Mouse (Mus musculus) CD4-positive helper T cell, adult 2 months (primary cell): Measurements from ENCODE around the gene Hmg20b.
A peak's percentile ranks its signal among the peaks of the same experiment; 100 is the strongest.

Experiments used
- DNase-seq: peaks from one replicate; pipeline ENCODE4 v3.0.0-alpha.2; 2012; ENCODE audit warnings: low read depth, missing footprints, low spot score

Hmg20b gene

DNA sequence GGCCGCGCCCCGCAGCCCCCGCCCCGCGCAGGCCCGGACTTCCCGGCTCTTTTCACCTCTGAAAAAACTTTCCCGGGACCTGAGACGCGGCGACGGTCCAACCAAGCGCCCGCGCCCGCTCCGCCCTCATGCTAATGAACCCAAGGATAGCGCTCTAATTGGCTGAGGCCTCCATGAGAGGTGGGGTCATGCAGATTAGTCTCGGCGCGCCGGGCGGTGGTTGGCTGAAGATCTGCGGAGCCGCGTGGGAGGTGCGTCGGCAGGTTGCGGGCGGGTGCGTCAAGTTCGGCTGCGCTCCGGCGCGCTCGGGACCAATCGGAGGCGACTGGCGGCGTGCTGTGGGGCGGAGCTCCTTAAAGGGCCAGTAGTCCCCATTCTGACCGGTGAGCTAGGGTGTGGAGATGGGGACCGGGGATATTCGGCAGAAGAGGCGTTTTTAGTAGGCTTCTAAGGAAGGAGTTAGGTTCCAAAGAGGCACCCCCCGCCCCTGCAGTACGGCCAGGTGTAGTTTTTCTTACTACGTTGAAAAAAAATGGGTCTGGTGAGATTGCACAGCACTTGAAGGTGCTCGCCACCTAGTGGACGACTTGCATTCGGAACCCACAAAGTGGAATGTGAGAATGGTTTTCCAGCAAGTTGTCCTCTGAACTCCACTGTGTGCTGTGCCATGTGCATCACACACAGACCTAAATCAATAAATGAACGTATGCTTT, at the start of gene Hmg20b:
Gene Hmg20b, minus strand, starts transcription at position 130 of the 713 bp plus-strand sequence.
- peak; percentile 99 for DNase-seq

DNA sequence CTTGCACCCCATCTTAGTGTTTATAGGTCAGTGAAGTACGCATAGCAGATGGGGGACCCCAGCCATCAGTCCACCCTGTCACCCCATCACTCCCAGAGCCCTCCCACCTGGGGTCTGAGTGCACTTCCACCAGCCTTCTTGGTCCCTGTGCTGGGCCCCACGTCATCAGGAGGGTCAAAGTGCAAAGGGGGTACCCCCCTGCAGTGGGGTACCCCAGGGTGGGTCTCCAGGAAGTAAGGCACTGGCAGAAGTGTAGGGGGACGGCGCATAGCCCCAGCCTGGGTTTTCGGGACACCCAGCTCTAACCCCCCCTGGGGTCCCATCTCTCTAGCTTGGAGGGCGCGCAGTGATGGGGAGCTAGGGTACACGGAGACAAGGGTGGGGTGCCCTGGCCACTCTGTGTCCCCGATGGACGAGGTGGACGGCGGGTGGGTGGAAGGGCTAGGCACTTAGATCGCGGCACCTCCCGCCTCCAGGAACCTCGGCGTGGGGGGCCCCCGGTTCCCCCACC, 49.6 kb upstream of the Hmg20b start:
- no peak for DNase-seq

DNA sequence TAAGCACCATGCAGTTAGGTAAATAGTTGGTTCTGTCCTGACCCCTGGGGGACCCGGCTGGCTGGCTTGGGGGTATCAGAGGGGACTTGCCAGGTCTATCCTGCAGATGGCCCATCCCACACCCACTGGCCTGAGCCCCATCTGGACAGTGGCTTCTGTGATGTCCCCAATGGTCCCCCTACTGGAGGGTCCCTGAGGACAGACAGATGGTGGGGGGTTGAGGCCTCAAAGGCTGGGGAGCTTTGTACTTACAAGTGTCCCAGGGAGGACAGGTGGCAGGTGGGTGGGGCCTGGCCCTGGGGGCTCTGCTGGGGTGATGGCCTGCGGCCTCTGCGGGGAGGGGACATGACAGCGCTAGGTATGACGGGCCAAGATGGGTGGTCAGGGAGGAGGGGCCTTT, 49.0 kb upstream of the Hmg20b start:
- DNase-seq = no peak

DNA sequence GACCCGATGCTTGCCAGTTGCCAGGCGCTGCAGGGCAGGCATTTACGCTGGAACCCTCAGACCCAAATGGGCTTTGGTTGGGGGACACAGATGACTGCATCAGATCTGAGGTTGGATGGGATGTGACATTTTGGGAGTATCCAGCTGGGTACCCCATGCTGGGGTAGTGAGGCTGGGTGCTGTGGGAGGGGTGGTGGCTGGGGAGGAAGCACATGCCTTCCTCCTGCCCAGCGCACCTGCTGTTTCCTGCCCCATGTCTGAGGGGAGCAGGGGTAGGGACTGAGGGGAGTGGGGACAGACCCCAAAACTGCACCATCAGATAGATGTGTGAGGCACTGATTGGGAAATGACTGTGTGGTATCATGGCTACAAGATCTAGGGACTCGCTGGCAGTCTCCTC, 46.5 kb upstream of the Hmg20b start:
- DNase-seq = no peak

DNA sequence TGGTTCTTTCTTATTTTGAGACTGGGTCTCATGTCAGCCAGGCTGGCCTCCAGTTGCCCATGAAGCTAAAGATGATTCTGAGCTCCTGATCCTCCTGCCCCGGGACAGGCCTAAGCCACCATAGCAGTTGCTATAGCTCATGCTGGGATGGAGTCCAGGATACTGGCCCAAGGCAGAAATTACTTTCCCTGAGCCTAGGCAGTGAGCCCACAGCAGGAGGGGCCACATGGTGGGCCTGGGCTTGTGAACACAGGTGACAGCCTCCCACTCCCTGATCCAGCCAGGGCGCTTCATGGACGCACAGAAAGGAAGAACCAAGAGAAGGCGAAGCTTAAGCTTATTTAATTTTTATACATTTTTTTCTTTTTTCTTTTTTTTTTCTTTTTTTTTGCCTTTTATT, 45.6 kb upstream of the Hmg20b start:
- DNase-seq = no peak

DNA sequence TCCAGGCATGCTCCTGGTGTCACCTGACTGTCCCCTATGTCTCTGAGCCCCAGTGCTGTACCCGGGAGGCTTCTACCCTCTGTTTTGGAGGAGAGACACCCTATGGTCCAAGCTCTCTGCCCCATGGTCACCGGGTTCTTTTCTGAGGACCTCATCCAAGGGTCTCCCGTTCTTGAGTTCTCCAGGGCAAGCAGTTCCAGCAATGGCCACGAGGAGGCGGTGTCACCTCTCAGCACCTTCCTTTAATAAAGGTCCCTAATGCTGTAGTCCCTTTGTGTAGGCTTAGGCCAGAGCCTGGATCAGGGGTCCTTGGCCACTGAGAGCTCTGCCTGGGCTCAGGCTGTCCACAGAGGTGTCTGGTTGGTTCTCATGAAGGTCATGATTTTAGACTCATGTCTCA, 44.8 kb upstream of the Hmg20b start:
- DNase-seq = peak; percentile 71

DNA sequence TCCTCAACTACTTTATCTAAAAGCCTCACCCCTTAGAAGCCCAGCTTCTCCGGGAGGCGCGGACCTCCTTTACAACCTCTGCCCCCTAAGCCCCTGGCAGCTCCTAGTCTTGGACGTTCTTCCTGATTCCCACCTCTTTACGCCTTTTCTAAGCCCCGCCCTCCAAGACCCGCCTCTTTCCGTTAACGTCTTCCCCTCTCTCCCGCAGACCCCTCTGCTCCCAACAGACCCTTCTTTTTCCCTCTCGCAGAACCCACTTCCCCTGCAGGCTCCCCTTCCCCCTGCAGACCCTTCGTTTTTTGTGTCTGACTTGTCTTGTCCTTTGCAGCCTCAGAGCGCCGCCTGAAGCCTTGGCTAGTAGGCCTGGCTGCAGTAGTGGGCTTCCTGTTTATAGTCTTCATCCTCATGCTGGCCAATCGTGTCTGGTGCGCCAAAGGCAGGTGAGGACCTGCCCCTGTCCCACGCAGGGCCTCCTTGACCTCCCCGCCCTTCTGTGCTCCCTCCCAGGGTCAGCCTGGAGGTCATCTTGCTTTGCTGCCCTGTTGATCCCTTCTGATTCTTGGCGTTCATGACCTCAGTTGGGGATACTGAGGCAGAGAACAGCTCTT, 43.3 kb upstream of the Hmg20b start:
- peak; percentile 35 for DNase-seq

DNA sequence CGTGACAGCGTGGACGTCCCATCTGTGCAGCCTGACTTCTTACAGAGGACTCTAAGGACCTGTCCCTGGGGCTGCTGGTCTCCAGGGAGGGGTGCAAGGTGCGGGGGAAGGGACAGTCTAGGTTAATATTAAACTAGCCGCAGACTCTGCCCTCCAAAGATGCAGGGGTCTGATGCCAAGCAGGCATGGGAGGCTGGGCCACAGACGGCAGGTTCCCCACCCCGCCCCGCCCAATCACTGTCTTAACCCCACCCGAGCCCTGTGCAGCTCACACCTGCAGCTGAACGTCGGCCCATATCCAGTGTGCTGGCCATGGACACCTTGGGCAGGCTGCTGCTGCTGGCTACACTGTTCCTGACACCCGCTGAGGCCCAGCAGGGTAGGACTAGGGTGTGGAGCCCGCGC, 42.5 kb upstream of the Hmg20b start, which contains the start of gene Smim24:
Gene Smim24, plus strand, starts transcription at position 271 of the 405 bp plus-strand sequence.
- no peak for DNase-seq

DNA sequence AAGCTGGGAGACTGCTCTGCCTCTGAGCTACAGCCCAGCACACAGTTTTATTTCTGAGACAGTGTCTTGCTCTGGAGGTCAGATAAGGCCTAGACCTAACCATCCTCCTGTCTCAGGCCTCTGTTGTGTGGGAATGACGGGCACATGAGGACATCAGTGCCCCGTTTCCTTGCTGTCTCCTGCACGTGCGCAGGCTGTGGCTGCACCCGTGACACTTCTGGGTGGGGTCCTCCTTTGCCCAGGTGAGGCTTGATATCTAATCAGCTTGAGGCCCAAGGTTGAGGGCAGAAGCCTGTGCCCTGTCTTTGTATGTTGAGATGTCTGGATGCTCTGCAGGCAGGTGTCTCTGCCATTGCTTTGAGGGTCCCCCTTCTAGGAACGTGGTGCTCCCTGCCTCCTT, 42.0 kb upstream of the Hmg20b start:
- DNase-seq = no peak

DNA sequence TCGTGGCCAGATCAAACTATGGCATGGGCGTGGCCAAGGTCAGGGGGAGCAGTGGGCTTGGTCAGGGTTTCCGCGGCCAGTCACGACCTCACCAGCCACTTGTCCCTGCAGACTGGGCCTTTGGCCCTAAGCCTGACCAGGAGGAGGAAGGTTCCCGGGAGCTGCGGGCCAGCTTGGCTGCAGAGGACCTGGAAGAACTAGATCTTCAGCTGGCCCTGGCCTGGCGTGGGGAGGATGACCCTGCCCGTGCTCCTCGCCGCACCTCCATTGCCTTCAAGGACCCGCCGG, 40.3 kb upstream of the Hmg20b start:
- DNase-seq = no peak

DNA sequence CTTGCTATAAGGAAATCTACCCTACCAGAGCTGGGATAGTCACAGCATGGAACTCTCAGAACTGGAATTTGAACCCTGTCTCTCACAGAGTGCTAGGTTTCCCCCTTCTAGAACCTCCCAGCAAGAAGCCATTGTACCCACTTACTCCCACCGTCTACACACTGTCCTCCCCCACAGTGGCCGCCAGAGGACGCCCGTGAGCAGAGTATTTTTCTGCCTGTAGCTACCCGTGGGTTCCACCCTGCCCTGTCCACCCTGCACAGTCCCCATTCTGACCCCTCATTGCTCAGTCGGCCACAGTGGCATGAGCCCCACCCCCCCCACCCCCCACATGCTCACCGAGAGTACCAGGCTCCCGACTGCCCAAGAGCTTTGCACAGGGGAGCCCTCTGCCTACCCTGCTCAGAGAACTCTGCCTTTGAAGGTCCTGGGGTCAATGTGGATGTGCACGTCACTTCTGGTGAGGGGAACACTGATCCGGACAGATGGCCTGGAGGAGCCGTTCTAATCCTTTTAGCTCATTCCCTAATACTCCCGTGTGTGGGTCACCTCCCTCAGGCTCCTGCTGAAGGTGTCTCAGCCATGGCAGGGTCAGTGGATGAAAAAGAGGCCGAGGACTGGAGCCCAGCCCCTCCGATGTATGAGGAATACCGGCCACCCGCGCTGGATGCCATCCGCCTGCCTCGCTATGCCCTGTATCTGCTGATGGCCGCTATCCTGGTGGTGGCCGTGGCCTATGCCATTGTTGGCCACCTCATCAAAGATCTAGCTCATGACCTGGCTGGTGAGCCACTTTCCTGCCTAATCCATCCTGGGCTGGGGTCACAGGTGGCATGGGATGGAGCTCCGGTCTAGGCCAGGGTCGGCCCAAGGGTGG, 39.8 kb upstream of the Hmg20b start:
- DNase-seq = peak; percentile 66

DNA sequence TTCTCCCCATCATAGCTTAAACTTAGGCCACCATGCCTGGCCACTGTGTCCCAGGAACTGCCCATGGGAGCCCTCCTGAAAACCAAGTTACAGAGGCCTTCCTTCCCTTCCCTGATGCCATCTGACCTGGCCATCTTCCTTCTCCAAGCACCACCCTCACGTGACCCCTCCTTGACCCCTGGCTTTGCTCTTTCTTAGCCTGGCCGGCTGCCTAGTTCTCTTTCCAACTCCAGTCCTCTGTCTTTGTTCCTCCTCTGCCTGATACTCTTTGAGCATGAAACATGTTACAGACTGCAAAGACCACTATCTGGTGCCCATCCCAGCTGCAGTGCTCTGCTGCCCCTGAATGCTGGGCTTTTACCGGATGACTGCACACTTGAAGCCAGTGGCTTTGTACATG, 39.1 kb upstream of the Hmg20b start:
- DNase-seq = no peak

DNA sequence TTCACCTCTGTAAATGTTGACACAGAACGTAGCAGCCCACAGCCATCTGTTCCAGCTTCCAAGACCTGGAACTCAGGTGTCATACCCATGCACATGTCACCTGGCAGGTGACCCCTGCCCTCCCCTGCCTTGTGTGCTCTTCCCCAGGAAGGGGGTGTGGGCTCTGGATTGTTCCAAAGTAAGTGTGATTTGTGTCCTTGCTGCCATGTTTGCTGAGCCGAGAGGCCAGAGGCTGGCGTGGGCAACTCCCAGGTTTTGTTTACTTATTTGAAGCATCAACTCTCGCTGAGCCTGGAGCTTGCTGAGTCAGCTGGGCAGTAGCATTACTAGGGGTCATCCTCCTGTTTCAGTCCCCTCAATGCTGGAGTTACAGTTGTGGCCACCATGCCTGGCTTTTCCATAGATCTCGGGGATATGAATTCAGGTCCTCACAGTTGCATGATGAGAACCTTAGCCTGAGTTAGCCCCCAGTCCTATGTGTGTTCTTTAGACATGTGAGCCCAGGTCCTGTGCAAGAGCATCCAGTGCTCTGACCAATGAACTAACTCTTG, 38.3 kb upstream of the Hmg20b start, which contains the start of gene Gm48552:
Gene Gm48552, plus strand, starts transcription at position 501 of the 551 bp plus-strand sequence.
- no peak for DNase-seq

DNA sequence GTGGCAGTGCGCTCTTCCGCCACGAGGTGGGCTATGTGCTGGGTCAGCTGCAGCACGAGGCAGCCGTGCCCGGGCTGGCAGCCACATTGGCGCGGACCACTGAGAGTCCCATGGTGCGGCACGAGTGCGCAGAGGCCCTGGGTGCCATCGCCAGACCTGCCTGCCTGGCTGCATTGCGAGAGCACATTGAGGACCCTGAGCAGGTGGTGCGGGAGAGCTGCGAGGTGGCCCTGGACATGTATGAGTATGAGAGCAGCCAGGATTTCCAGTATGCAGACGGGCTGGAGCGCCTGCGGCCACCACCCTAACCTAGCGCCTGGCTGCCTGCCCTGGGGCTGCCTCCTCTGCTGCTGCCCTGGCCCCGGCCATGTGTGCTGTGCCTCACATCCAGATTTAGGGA, 37.4 kb upstream of the Hmg20b start:
- DNase-seq = no peak

DNA sequence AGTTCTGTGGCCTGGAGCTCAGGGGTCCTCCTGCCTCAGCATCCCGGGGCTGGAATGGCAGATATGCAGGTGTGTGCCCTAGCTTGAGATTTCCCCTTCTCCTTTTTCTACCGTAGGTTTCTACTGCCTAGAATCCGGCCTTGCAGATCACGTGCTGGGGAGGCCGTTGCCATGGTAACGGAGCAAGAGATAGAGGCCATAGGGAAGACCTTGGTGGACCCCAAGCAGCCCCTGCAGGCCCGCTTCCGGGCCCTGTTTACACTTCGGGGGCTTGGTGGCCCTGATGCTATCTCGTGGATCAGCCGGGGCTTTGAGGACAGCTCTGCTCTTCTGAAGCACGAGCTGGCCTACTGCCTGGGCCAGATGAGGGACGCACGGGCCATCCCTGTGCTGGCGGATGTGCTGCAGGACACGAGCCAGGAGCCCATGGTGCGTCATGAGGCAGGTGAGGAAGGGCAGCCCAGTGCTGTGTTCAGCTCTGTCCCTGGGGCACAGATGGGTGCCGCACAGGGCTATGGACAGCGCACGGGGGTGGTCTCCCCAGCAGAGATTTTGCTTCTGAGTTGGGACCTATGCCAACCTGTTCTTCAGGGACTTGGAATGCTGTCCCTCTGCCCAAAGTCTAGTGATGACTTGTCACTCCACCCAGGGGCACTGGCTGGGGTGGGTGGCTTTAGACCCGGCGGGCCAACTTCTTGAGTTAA, 35.5 kb upstream of the Hmg20b start:
- no peak for DNase-seq

DNA sequence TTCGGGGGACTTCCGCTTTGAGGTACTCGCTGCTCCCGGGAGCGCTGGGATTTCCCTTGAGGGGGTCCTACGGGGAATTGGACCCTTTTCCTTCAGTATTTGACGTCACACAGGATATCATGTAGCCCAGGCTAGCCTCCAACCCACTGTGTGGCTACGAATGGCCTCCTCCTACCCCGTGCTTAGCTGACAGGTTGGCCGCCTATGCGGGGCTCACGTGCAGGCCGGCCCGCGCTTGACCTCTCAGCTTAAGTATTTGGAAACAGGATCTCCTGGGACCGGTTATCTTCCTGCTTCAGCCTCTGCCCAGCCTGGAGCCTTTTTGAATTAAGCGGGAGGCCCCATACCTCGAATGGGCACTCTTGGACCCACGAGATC, 34.3 kb upstream of the Hmg20b start:
- DNase-seq = no peak

DNA sequence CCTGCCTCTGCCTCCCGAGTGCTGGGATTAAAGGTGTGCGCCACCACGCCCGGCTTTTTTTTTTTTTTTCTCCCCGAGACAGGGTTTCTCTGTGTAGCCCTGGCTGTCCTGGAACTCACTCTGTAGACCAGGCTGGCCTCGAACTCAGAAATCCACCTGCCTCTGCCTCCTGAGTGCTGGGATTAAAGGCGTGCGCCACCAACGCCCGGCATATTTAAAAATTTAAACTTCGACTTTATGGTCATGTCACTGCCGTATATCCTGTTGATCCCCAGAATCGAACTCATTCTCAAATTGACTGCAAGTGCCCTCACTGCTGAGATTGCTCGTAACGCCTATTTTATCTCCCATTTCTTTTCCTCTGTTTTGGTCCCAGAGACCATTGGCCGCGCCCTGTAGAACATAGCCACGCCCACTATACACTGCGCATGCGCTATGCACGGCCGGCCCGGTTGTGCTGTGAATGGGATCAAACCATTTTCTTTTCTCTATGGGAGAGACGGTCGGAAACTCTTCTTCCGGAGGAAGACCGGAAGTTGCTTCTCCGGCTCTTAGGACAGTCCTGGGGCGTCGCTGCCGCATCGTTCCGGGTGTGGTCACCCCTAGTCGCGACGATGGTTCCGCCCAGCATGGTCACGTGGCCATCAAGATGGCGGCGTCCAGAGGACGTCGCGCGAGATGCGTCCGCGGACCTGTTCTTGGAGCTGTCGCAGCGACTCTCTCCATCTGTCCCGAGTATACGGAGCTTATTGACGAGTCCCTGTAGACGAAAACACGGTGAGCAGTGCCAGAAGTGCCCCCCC, 33.7 kb upstream of the Hmg20b start, which contains the start of the genes Dohh and Gm48551:
Gene Dohh, plus strand, starts transcription at position 627 of the 803 bp plus-strand sequence.
Gene Gm48551, plus strand, starts transcription at position 665 of the 803 bp plus-strand sequence.
- peak; percentile 99 for DNase-seq

DNA sequence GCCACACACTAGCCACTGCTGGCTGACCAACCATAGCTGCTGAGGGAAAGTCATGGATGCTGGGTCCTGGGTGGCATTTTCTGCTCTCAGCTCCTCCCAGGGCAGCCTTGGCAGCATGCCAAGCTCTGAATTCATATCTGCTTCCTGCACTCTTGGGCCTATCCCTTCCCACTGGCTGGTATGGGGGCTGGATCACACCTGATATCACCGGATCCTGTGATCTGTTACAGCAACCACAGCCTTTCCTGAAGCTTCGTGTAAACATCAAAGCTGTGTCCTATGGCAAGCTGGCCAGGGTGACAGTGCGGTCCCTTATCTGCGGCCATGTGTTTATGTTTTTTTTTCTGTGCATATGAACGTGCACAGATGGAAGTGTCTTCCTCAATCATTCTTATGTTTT, 31.8 kb upstream of the Hmg20b start:
- DNase-seq = peak; percentile 80

DNA sequence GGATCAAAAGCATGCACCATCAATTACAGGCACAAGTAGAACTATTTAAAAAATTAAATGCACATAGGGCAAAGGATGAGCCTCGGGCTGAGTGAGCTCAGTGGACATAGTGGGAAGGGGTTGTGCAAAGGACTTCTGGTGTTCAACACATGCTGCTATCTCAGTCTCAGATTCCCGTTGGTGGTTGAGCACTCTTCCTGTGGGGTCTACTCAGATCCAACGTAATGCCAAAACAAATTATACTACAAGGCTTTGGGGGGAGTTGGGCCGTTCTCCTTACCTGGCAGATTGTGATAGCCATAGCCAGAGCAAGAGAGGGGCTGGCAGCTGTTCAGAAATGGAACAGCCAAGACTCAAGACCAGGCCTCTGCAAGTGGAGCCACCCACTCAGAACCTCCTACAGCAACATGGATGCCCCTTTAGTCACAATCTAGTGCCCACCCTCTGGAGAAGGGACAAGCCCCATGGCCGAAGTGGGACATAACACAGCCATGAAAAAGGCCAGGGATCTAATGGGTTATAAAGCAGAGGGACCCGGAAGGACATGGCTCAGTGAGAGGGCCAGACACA, 29.6 kb upstream of the Hmg20b start:
- DNase-seq = no peak

DNA sequence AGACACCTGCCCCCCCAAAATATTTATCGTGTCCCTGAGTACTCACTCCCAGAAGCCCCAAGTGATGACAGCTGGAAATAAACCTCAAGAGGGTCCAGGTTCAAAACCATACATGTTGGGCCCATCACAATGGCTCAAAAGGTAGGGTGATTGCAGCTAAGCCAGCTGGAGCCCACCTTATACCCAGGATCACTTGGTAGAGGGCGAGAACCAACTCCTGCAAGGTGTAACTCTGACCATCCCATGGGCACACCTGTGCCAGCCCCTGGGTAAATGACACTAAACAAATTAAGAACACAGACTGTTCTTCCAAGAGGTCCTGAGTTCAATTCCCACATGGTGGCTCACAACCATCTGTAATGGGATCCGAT, 28.9 kb upstream of the Hmg20b start:
- DNase-seq = no peak
